Mouse (Mus musculus): Measurements from ENCODE around the gene Nr1h2. TPM values are rescaled to one million over a fixed set of nuclear protein-coding genes. Genes with fewer than 3 reads are reported as not detected.
A peak's percentile ranks its signal among the peaks of the same experiment; 100 is the strongest.

Gene Nr1h2
- total RNA-seq, 2 experiments from 2014 or later = 34.6 to 56.8 TPM

DNA sequence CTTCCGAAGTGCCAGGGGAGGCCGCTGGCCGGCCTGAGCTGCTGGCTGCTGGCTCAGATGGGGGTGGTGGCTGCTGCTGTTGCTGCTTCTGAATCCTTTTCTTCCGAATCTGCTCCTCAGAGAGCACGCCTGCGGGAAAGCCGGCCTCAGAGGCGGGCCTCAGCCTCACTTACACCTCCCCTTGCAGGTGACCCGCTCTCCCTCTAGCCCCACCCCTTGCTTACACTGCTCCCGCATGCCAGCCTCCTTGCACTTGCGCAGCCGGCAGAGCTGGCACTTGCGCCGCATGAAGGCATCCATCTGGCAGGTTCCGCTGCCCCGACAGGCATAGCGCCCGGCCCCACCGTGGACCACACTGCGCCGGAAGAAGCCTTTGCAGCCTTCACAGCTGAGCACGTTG lies 2.0 kb downstream of the Nr1h2 start:
- ATAC-seq (replicated peaks; ENCODE audit: poor library complexity, severe bottlenecking) = no peak

DNA sequence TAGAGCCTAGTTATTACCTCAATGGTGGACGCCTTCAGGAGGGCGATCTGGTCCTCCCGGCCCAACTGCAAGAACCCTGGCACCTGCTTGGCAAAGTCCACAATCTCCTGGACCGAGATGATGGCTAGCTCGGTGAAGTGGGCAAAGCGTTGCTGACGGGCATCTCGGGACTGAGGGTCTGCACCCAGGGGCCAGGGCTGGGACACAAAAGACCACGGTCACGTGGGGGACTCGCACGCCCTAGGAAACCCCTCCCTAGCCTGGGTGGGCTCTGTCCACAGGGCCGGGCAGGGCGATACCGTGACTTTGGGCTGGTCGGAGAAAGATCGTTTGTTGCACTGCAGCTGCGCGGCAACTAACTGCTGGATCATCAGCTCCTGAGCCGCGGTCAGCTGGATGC lies 2.5 kb downstream of the Nr1h2 start:
- no peak for ATAC-seq (replicated peaks; ENCODE audit: poor library complexity, severe bottlenecking)

DNA sequence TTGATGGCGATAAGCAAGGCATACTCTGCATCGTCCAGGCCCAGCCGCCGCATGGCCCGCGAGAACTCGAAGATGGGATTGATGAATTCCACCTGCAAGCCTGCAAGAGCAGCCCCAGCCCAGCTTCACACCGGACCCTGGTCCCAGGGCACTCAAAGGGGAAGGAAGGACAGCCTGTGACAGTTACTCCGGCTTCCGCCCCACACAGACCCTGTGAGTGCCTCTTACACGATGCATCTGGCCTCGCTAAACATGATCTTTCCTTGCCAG lies 3.4 kb downstream of the Nr1h2 start:
- ATAC-seq (replicated peaks; ENCODE audit: poor library complexity, severe bottlenecking) = no peak

DNA sequence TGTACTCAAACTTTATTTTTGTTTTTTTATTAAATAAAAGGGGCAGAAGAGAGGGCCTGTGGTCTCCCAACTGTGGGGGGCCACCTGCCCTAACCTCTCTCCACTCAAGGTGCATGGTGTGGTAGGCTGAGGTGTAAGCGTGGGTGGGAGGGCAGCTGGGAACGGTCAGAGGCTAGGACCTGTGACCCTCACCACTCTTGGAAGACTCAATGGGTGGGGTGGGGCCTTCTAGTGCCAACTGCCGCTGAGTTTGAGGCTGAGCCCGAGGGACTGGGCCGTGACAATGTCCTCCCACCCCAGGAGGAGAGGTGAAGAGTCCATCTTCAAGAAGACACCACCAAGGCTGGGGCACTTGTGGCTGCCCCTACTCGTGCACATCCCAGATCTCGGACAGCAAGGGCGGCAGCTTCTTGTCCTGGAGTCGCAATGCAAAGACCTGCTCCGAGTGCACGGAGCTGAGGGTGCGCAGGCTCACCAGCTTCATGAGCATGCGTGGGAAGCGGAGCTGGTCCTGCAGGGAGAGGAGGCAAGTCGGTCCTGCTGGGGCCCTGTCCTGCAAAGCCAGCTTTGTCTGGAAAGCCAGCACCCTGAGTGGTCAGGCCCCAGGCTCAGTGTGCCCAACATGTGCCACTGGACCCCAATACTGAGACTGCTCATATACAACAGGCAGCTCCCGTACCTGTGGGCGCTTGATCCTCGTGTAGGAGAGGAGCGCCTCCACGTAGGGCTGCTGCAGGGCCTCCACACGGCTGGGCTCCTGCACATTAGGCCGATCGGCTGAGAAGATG lies 3.9 kb downstream of the Nr1h2 start:
- ATAC-seq (replicated peaks; ENCODE audit: poor library complexity, severe bottlenecking) = no peak

DNA sequence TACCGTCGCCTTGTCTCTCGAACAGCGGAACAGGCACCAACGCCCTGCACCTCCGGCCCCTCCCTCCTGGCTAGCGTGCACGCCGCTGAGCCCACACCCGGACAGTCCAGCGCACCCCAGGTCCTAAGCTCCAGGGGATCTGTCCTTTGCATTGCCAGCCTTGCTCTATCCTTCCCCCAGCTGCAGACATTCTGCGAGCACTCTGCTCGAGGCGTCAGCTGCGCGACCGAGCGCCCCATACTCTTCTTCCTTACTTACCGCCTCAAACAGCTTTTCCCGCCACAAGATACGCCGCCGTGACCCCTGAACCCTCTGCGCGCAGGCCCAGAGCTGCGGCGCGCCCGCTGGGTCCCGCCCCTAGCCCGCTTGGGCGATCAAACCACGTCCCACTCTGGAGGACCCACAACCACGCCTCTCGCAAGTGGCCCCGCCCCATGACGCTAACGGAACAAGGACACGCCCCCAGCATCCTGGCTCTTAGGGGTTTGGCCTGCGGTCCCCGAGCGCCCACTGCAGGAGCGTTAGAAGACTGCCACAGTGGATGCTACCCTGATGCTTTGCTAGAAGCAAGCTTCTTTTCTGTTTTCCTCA lies 5.2 kb downstream of the Nr1h2 start, which contains the start of gene Pold1:
Gene Pold1 (minus strand): TSS at position 353 of the 591 bp plus-strand sequence.
- peak; percentile 81 for ATAC-seq (replicated peaks; ENCODE audit: poor library complexity, severe bottlenecking)

DNA sequence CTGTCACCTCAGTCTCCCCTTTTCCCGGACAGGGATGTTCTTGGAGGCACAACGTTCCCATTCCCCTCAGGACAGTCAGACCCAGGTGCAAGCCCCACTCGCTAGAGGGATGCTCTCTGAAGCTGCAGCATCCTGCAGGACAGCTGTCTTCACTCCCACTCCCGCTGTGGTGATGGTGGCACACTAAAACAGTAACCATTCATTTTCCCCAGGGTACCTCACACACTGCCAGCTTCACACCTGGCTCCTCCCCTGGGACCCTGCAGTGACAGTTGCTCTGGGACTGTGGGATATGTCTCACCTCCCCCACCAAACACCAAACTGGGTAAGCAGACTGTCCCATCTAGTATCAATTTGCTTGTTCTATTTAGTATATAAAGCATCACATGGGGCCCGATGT lies 6.0 kb downstream of the Nr1h2 start:
- no peak for ATAC-seq (replicated peaks; ENCODE audit: poor library complexity, severe bottlenecking)

DNA sequence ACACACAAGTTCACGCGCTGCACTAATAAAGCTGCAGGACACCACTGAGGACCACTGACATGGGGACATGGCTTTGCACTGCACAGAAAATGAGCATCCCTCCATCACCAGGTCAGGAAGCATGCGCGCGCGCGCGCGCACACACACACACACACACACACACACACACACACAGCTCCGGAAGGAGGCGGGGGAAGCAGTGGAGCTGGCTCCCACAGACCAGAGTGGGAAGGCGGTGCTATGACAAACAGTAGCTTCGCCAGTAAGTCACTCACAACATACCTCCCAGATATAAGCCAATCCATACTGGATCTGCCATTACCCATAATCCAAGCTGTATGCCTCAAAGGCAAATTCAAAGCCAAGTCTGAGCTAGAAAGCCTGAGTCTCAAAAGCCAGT lies 6.7 kb downstream of the Nr1h2 start:
- no peak; the same call in 1 of the 2 replicates for ATAC-seq (replicated peaks; ENCODE audit: poor library complexity, severe bottlenecking)

DNA sequence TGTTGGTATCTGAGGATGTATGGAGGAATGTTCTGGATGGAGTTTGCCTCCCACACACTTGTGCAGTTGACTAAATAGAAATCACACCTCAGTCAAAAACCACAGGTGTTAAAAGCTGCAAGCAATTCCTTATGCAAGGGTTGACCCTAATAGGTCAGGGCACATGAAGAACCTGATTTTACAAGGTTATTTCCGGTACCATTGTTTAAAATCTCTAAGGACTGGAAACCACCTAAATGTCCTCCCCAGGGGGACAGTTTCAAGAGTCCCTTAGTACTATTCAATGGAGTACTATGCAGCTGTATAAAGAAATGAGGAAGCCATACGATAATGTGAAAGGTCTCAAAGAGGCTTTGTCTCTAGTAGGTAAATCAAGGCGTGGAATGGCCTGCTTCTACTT lies 7.5 kb downstream of the Nr1h2 start:
- ATAC-seq (replicated peaks; ENCODE audit: poor library complexity, severe bottlenecking) = no peak

DNA sequence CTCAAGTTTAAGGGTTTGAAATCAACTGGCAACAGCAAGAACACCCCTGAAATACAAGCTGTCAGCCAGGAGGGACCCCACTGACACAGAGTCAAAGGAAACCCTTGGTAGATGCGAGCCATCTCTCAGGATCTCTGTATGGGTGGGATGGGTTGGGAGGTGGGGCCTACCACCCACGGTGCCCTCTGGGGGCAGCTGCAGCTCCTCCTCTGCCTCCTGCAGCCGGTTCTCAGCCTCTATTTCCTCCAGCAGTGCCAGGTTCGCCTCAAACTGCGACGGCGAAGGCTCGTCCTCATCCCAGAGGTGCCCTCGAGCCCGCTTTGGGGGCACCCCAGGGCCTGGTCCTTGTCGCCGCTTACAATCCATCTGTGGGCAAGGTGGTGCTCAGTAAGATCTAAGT lies 10.7 kb downstream of the Nr1h2 start:
- no peak for ATAC-seq (replicated peaks; ENCODE audit: poor library complexity, severe bottlenecking)

DNA sequence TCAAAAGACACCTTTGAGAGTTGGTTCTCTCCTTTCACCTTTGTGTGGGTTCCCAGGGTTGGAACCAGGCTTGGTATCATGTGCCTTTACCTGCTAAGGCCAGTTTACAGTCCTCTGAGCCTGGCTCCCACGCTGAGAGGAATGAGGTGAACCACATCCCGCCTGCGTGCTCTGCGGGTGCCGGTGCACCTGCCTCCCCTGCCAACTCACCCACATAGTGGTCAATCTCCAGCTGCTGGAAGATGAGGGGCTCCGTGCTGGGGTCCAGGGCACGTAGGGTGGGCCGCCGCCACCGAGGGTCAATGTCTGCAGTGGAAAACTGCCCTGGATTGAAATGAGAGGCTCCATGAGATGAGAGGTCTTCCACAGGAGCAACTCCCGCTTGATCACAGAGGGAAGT lies 11.2 kb downstream of the Nr1h2 start:
- no peak for ATAC-seq (replicated peaks; ENCODE audit: poor library complexity, severe bottlenecking)

DNA sequence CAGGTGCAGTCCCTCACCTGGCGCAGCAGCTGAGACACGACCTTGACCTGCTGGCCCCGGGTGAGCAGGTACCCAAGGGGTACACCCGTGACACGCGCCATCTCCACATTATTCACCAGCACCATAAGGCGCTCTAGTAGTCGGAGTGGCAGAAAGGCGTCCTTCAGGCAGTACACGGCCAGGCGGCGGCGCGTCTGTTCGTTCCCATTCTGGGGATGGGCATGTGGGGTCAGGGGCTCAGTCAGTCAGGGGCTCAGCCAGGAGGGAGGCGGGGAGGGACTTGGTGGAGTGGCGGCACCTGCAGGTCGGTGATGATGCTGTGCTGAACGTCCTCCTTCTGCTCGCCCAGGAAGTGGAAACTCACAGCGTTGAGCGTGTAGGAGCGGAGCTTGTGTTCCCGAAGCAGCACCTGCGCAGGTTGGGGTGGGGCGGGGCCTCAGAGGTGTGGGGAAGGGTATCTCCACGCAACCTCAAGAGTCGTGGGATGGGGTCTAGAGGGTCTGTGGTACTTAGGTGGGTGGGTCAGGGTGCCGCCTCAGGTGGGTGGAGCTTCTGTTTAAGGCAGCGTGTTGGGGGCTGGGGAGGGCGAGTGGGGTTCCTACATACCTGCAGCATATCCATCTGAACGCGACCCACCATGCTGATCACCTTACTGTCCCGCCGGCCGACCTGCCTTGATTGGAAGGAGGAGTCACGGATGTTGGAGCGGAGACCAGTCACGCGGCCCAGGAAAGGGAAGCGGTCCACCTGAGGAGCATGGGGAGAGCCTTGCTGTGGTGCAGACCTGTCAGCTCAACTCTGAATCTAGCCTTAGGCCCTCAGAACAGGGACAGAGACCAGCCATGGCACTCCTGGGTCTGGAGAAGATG lies 14.8 kb downstream of the Nr1h2 start:
- no peak for ATAC-seq (replicated peaks; ENCODE audit: poor library complexity, severe bottlenecking)

DNA sequence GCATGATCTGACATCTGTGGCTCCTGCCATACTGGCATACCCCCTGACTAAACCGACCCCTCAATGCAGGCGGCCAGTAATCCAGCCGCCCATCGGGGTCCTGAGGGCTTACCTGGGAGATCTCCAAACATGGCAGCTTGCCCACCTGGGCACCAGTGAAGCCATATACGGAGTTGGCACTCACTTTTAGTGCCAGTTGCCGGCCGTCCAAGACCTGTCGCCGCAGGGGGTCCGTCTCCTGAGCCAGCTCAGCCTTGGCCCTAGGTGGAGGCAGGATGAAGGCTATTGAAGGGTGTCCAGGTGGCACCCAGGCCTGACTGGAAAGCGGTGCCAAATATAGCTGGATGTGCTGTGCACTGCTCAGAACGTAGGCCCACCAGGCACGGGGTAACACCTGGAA lies 16.3 kb downstream of the Nr1h2 start:
- no peak for ATAC-seq (replicated peaks; ENCODE audit: poor library complexity, severe bottlenecking)

DNA sequence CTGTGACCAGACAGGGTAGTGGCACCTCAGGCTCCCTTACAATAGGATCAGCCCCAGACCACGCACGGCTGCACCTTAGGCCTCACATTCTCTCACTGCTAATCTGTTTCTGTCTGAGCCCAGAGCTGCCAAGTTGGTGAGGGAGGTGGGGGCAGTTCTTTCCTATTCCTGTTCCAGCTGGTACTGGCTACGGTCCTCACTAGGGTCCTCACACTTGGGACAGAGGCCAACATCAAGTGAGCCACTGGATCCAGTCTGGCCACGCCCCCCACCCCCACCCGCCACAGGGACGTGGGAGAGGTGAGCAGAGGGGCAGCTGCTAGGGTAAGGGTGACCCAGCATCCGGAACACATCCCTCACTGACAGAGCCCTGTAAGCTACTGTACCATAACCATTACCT lies 16.7 kb downstream of the Nr1h2 start:
- ATAC-seq (replicated peaks; ENCODE audit: poor library complexity, severe bottlenecking) = no peak

DNA sequence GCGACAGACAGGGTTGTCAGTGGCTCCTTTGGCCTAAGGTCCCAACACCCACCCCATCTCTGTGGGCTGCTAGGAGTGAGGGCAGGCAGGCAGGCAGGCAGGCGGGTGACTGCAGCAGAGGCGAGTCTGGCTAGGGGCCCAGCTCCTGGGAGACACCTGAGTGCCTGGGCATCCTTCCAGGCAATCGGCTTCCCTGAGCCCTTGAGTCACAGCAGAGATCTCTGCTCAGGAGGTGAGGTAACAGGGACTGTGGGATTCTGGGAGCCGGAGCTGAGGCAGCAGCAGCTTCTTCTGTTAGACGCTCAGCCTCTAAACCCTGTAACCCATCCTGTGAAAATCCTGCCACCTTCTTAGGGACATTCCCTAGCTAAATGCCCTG lies 17.2 kb downstream of the Nr1h2 start:
- no peak for ATAC-seq (replicated peaks; ENCODE audit: poor library complexity, severe bottlenecking)

DNA sequence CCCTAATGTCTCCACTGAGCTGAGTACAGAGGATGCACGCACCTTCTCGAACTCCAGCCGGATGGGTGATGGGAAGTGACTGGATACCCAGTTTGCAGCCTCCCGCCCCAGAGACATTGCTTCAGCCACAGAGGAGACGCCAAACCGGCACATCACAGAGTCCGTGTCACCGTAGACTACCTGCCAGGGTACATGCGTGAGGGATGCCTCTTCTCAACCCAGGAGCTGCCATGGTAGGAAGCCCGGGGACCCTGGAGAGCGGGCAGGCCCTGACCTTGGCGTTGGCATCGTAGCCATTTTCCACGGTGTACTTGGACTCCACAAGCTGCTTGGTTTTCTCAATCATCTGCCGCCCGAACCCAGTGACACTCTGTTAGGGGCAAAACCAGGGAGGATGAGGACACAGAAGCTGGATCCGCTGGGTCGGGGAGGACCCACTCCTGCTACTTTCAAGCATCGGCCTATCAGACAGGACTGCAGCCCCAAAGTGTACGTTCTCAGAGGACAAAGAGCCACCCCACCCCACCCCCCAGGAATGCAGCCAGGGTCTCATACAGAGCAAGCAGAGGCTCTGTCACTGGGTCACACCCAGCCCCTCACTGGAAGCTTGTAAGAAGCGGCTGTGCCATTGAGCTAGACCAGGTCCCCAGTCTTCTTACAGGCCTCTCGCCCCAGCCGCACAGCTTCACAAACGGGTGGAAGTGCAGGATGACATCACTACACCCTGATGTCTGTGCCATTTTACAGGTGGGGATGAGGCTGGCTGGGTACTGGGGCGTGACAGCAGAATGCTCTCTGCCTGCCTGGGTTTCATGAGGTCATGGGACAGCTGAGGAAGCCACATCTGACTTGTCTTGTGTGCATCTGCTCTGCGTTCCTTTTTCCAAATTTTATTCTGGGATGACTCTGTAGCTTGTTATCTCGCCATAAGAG lies 17.8 kb downstream of the Nr1h2 start:
- no peak for ATAC-seq (replicated peaks; ENCODE audit: poor library complexity, severe bottlenecking)

DNA sequence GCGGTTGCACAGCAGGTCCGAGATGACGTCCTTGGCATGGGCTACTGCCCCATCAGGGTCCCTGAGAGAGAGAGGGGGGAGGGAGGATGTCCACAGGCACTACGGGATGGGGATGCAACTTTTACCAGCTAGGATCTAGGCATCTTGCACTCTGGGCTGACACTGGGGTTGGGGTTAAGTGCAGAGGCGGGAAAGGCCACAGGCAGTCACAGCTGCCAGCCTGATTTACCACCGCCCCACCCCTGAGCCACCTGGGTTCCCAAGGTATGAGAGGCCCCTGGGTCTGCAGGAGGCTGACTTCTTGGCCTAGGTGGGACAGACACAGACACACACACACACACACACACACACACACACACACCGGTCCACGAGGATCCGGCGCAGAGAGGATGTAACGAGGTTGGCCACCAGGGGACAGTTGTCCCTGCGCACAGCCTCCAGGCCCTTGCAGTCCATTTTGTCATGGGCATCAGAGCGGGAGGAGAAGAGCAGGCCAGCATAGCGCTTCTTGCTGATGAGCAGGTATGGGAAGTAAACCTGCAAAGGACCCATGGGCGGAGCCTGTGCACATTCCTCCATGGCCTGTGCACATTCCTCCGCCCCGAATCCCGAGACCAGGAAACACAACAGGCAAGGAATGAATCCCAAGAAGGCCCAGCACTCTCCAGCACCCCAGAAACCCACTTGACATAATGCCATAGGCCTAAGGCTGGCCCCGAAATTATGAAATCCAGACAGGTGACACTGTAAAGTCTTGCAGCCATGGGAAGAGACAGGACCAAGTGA lies 18.9 kb downstream of the Nr1h2 start:
- no peak for ATAC-seq (replicated peaks; ENCODE audit: poor library complexity, severe bottlenecking)

DNA sequence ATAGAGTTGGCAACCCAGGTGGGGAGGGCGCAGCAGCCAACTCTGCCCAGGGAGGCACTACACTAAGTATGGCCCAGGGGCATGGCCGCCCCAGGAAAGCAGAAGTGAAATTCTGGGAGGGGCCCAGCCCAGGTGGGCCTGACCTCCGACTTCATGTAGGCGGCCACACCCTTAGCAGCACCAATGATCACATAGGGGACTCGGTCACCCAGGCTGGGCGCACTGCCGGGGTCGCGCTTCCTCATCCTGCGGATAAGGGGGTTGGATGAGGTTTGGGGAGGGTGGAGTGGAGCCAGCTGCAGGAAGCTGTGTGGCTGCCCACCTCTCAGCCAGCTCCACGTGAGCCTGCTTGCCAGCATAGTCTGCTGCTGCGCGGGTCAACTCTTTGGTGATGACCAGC lies 19.5 kb downstream of the Nr1h2 start:
- peak; percentile 87 for ATAC-seq (replicated peaks; ENCODE audit: poor library complexity, severe bottlenecking)

DNA sequence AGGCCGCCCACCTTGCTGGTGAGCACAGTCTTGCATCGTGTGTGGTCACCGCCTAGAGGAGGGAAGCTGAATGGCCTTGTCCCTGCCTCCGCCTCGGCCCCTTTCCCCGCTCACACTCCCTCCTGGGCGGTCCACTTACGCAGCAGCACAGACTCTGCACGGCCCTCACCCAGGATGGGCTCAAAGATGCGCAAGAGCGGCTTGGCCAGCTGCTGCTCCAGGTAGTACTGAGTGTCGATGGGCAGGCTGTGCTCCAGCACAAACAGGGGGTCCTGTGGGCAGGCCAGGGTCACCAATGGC lies 20.1 kb downstream of the Nr1h2 start:
- ATAC-seq (replicated peaks; ENCODE audit: poor library complexity, severe bottlenecking) = no peak

DNA sequence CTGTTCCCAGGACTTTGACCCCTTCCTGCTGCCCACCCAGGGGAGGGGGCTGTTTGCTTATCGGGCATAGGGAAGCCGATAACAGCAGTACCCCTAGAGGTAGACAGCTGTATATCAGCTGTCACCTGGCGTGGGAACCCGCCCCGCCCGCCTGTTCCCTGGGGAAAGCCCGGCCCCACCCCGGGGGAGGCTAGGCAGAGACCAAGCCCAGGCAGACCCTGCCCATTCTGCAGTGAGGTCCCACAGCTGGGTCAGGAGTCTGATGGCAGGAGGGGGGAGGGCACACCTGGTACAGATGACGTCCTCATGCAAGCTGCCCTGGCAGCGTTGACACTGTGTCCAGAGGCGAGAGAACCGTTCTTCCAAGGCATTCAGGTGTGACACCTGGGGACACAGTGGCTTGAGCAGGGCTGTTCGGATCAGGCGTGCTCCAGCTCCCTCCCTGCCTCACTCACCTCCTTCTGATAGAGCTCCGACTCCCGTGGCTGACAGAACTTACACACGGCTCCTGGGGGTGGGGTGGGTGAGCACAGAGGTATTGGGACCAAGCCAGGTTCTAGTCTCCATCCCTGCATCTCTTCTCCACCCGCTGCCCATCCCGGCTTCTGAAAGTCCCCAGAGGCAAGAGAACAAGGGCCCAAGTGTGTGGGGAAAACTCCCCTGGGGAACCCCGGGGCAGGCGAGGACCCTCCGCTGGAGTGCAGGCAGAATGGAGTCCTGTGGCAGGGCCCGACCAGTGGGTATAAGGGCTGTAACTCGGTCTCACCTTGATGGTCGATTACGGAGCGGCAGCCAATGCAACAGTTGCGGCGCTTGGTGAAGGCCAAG lies 20.6 kb downstream of the Nr1h2 start:
- no peak for ATAC-seq (replicated peaks; ENCODE audit: poor library complexity, severe bottlenecking)
